Mouse (Mus musculus): ENCODE measurements around the gene Capn10. TPM values are rescaled to one million over a fixed set of nuclear protein-coding genes. Genes with fewer than 3 reads are reported as not detected.

The Capn10 gene
- total RNA-seq (2021), result 10 to 100 TPM; 50.7 to 55.1 TPM
- long read RNA-seq, transcript Capn10-202 (4 exons, 1,268 nt), result major isoform, 29 of 61 reads
- long read RNA-seq, transcript Capn10-201 (12 exons, 2,902 nt), result minor isoform, 24 of 61 reads
- long read RNA-seq, partial matches to known transcripts, result 4 of 61 reads
- long read RNA-seq, other reads (novel, unspliced or antisense), result 4 of 61 reads

- peak; percentile 89 to 92 for DNase-seq (ENCODE audit: low spot score in 2 of 2)
Observed at GRCm38 (mm10) chr1:92934182-92934827, at the start of gene Capn10. TSS of gene Capn10 (plus strand) at chr1:92934376.

- DNase-seq (ENCODE audit: low spot score in 2 of 2), result no peak
Observed at GRCm38 (mm10) chr1:92888901-92889655, 45.1 kb upstream of the Capn10 start.

GRCm38 (mm10) chr1:92892791-92893190 lies 41.4 kb upstream of the Capn10 start:
- no peak for DNase-seq (ENCODE audit: low spot score in 2 of 2)

GRCm38 (mm10) chr1:92893896-92894295 lies 40.3 kb upstream of the Capn10 start:
- no peak for DNase-seq (ENCODE audit: low spot score in 2 of 2)

GRCm38 (mm10) chr1:92895089-92895488 lies 39.1 kb upstream of the Capn10 start:
- peak; percentile 85 for DNase-seq (ENCODE audit: low spot score in 2 of 2)

GRCm38 (mm10) chr1:92902786-92903185 lies 31.4 kb upstream of the Capn10 start, which contains the start of gene Ankmy1:
TSS of gene Ankmy1 (minus strand) at chr1:92902906.
- DNase-seq (ENCODE audit: low spot score in 2 of 2), result peak; percentile 61 to 67

GRCm38 (mm10) chr1:92903627-92904026 lies 30.5 kb upstream of the Capn10 start:
- DNase-seq (ENCODE audit: low spot score in 2 of 2), result no peak

- DNase-seq (ENCODE audit: low spot score in 2 of 2), result no peak
Observed at GRCm38 (mm10) chr1:92905703-92906310, 28.4 kb upstream of the Capn10 start.

GRCm38 (mm10) chr1:92906779-92907631 lies 27.2 kb upstream of the Capn10 start, which contains the start of gene Dusp28:
TSS of gene Dusp28 (plus strand) at chr1:92906981.
- peak; percentile 76 to 81 for DNase-seq (ENCODE audit: low spot score in 2 of 2)

GRCm38 (mm10) chr1:92907632-92908360 lies 26.4 kb upstream of the Capn10 start:
- DNase-seq (ENCODE audit: low spot score in 2 of 2), result no peak

GRCm38 (mm10) chr1:92908664-92909063 lies 25.5 kb upstream of the Capn10 start:
- no peak for DNase-seq (ENCODE audit: low spot score in 2 of 2)

- no peak for DNase-seq (ENCODE audit: low spot score in 2 of 2)
Observed at GRCm38 (mm10) chr1:92909068-92909467, 25.1 kb upstream of the Capn10 start.

GRCm38 (mm10) chr1:92910239-92910885 lies 23.8 kb upstream of the Capn10 start, which contains the start of gene Rnpepl1:
TSS of gene Rnpepl1 (plus strand) at chr1:92910783.
- DNase-seq (ENCODE audit: low spot score in 2 of 2), result peak; percentile 73 to 84

- DNase-seq (ENCODE audit: low spot score in 2 of 2), result peak; percentile 73 to 80
Observed at GRCm38 (mm10) chr1:92910925-92911720, 23.1 kb upstream of the Capn10 start.

- DNase-seq (ENCODE audit: low spot score in 2 of 2), result no peak
Observed at GRCm38 (mm10) chr1:92911721-92912138, 22.4 kb upstream of the Capn10 start.

- no peak for DNase-seq (ENCODE audit: low spot score in 2 of 2)
Observed at GRCm38 (mm10) chr1:92912286-92912685, 21.9 kb upstream of the Capn10 start.

- DNase-seq (ENCODE audit: low spot score in 2 of 2), result no peak
Observed at GRCm38 (mm10) chr1:92914239-92914638, 19.9 kb upstream of the Capn10 start.

GRCm38 (mm10) chr1:92914993-92915392 lies 19.2 kb upstream of the Capn10 start:
- DNase-seq (ENCODE audit: low spot score in 2 of 2), result no peak

- DNase-seq (ENCODE audit: low spot score in 2 of 2), result no peak
Observed at GRCm38 (mm10) chr1:92916725-92917124, 17.5 kb upstream of the Capn10 start.

Data from layer of hippocampus, postnatal 10 days (tissue).